Mouse (Mus musculus): ENCODE measurements around the gene Ltb.

DNA sequence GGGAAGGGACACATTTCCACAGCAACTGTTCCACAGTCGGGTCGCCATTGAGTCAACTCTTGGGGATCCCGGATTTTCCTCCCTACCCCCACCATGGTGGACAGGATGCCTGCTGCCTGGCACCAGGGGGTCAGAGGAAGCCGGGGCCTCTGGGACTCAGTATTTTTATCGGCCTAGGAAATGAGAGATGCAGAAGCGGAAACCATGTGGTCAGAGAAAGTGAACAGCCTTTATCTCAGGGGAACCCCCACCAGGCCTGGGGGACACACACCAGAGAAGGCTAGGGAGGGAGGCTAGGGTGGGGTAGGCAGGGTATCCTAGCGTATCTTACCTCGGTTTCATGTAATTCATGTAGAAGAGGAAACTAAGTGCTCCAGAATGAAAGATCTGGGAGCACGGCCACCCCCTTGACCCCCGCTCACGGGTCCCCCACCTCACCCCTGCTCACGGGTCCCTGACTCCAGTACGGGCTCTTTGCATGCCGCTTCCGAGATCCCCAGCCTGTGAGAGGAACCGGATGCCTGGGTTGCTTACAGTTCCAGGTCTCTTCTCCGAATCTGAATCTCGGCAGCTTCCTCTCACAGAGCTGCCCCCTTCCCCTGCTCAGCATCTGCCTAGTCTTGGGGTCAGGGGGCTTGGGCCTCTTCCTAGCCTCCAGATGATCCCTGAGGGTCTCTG, 24.4 kb downstream of the Ltb start:
- TF ChIP-seq POLR2A (IDR thresholded peaks at IDR 0.05; ENCODE audit: low read depth, low read length) = no peak
- TF ChIP-seq CTCF (IDR thresholded peaks at IDR 0.05; ENCODE audit: extremely low read depth, insufficient read depth, insufficient read length, insufficient replicate concordance) = no peak

Data from spleen, adult 2 months (tissue).